Mouse (Mus musculus): Measurements from ENCODE around the gene Kirrel3.

DNA sequence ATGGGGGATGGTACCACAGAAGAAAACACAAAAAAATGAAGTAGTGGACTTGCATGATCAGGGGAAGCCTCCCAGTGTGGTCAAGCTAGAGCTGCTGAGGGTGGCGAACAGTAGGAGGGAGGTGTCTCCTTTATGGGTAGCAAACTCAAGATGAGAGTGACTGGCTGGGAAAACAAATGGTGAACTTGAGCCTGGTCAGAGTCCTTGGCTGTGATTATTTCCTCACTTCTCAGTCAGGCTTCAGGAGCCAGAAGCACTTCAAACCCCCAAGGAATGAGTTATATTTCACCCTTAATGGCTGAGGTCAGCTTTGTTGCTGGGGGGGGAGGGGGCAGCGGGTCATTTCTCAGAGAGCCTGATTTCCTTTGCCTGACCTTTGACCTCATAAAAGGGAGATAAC lies 218.7 kb downstream of the Kirrel3 start:
- TF ChIP-seq CTCF (IDR thresholded peaks at IDR 0.05; ENCODE audit: low read depth): no peak
- no peak for TF ChIP-seq EP300 (IDR thresholded peaks at IDR 0.05; ENCODE audit: low read depth)
